Mouse (Mus musculus): ENCODE results near the gene Rps28. TPM values are rescaled to one million over a fixed set of nuclear protein-coding genes. Genes with fewer than 3 reads are reported as not detected.
A peak's percentile ranks its signal among the peaks of the same experiment; 100 is the strongest.

Rps28 gene
- polyA plus RNA-seq, 1 experiment from 2014 or later, result 1,053 TPM

DNA sequence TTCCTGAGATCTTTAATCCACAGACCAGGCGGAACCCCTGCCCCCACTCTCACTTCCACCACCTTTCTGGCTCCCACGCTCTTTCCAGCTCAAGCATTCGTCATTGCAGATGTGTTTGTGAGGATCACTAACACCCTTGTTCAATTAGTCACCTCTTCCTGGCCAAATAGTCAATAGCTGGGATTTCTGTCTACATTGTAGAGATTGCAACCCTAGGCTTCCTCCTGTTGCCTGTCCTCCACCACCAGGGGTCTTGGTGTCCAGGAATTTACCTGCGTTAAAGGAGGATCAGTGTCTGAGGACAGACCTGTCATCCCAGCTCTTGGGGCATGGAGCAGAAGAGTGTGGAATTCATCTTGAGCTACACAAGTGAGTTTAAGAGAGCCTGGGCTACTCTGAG is 42.3 kb downstream of the Rps28 start:
- Histone ChIP-seq H3K4me2 (peak overlapping the region; percentile 79), H3K9me3 (no peaks in the 10 kb centered on the region), H3K27me3 (no peaks in the 10 kb centered on the region), H3K4me3 (peak overlapping the region; percentile 52), H3K27ac (peak overlapping the region; percentile 92), H3K36me3 (peaks cover 7% of the 10 kb centered on the region), H3K4me1 (peaks cover 54% of the 10 kb centered on the region), H3K9ac (peak overlapping the region; percentile 29; the same call in 1 of the 2 replicates)
- WGBS, result 40% methylated on average over 4 of the region's 4 CpGs
- ATAC-seq (ENCODE audit: insufficient number of reproducible peaks, low FRiP score, low TSS enrichment, low read depth), result no peak

DNA sequence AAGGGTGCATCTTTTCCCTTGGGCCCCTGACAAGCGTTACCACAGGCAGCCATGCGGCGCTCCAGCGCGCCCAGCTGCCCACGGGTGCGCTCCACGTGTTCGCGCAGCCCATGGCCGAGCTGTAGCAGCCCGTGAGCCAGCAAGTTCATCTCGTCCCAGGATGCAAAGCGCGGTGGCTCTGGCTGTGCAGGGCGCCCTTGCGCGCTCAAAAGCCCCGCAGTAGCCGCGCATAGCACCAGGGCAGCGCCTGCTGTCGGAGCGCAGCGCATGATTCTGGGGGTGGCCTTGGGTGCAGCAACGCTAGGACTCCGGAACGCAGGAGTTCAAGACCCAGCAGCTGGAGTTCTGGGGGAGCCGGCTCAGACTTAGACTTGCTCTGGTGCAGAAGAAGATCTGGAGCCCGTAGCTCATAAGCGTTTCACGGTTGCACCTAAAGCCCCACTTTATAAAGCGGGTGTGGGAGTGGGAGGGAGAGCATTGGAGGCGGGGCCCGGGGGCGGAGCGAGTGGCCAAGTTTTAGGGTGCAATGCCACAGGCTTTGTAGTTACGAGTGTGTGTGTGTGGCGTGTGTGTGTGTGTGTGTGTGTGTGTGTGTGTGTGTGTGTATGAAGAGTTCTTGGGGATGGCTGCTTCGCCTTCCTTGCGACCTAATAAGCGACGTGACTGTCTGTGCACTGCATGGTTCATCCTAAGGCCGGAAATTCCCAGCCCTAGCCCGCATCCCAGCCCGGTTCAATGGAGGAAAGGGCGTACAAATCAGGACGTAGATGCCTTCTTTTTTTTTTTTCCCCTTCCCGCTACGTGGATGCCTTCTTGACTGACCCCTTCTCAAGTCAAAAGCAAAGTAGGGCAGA is 43.0 kb downstream of the Rps28 start, which contains the start of gene Angptl4:
Angptl4 (minus strand) TSS at position 707 of the 854 bp plus-strand sequence.
- Histone ChIP-seq H3K4me2 (peak within 1 kb of the TSS; percentile 79), H3K27me3 (no peaks in the 10 kb centered on the region), H3K4me1 (peaks cover 54% of the 10 kb centered on the region), H3K27ac (peak within 1 kb of the TSS; percentile 92), H3K9me3 (no peaks in the 10 kb centered on the region), H3K36me3 (peaks cover 14% of the 10 kb centered on the region), H3K4me3 (peak within 1 kb of the TSS; percentile 52), H3K9ac (peak within 1 kb of the TSS; percentile 29; the same call in 1 of the 2 replicates)
- 1% methylated on average over 50 of the region's 50 CpGs for WGBS
- peak; percentile 49 for ATAC-seq (ENCODE audit: insufficient number of reproducible peaks, low FRiP score, low TSS enrichment, low read depth)

DNA sequence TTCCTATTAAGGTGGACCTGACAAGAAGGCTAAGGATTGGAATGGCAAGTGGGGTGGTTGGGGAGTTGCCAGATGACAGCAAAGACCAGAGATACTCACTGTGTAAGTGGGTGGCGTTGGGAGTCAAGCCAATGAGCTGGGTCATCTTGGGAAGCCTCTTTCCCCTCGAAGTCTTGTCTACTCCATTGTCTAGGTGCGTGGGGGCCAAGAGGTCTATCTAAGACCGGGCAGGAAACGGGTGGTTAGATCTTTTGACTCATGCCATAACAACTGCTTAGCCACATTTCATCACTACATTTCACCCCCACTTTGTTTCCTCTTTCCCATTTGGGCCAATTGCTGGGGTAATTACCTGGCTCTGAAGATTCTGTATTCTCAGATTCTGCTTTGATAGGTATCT is 43.9 kb downstream of the Rps28 start:
- Histone ChIP-seq H3K4me1 (peaks cover 54% of the 10 kb centered on the region), H3K4me2 (peak overlapping the region; percentile 79), H3K36me3 (peaks cover 23% of the 10 kb centered on the region), H3K9me3 (no peaks in the 10 kb centered on the region), H3K27me3 (no peaks in the 10 kb centered on the region), H3K27ac (peak overlapping the region; percentile 92), H3K9ac (peak overlapping the region; percentile 29; the same call in 1 of the 2 replicates), H3K4me3 (peak overlapping the region; percentile 52)
- ATAC-seq (ENCODE audit: insufficient number of reproducible peaks, low FRiP score, low TSS enrichment, low read depth), result no peak
- WGBS, result 74% methylated on average over 5 of the region's 5 CpGs

DNA sequence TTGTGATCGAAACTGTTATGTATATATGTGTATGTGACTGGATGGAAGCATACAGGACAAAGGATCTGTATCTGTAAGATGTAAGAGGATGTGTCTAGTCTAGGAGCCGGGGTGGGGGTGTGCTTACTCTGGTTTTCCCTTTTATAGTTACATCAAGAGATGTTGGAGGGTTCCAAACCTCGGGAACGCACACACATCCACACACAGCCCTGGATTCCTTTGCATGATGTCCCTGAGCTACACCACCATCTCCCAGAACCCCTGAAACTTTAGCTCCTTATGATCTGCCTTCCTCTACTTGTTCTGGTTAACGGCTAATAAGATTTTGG is 44.4 kb downstream of the Rps28 start:
- Histone ChIP-seq H3K4me1 (peaks cover 54% of the 10 kb centered on the region), H3K36me3 (peaks cover 27% of the 10 kb centered on the region), H3K27me3 (no peaks in the 10 kb centered on the region), H3K9ac (no peak overlapping the region), H3K9me3 (no peaks in the 10 kb centered on the region), H3K4me2 (peak overlapping the region; percentile 79), H3K27ac (peak overlapping the region; percentile 92), H3K4me3 (peak overlapping the region; percentile 52)
- ATAC-seq (ENCODE audit: insufficient number of reproducible peaks, low FRiP score, low TSS enrichment, low read depth), result no peak
- 53% methylated on average over 5 of the region's 5 CpGs for WGBS

DNA sequence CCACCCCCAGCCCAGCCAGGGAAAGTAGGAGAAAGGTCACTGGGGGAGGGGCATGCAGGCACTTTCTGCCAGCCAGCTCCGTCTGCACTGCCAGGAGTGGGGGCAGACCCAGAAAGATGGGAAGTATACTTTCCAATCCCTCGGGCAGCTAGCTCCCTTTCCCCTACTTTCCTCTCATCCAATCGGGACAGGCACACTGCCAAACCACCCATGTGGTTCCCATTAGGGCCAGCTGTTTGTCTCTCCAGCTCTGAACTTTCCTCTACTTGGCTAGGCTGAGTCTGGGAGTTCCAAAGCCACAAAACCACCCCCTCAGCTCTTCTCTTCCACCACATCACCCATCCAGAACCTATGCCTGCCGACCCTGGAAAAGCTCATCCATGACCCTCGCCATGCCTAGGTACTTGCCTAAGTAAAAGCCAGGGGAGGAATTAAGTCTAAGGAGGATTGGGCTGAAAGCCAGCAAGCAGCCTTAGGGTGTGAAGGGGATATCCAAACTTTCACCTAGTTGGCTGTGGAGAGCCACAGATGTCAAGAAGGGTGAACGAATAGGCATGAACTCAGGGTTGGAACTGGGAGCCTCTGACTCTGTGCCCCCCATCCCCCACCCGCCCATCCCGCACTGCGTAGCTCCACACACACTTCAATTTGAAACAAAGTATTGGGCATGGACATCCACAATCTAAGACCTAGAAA is 44.9 kb downstream of the Rps28 start:
- 14% methylated on average over 9 of the region's 9 CpGs for WGBS

DNA sequence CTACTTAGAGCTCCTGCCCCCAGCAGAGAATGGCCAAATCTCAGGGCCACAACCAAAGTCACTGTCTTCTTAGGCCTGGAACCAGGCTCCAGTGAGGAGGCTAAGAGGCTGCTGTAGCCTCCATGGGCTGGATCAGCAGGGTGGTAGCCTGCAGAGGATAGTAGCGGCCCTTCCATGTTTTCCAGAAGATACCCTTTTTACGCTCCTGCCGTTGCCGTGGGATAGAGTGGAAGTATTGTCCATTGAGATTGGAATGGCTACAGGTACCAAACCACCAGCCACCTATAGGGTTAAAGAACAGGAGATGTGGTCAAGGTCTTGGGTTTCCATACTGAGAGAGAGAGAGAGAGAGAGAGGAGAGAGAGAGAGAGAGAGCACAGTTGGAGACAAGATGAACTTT is 49.1 kb downstream of the Rps28 start:
- H3K27ac ChIP-seq, result no peak overlapping the region
- peaks cover 23% of the 10 kb centered on the region for H3K4me1 ChIP-seq
- no peak overlapping the region for H3K4me3 ChIP-seq
- no peak overlapping the region for H3K4me2 ChIP-seq
- 95% methylated on average over 4 of the region's 4 CpGs for WGBS
- H3K9me3 ChIP-seq, result no peaks in the 10 kb centered on the region
- H3K27me3 ChIP-seq, result no peaks in the 10 kb centered on the region
- ATAC-seq (ENCODE audit: insufficient number of reproducible peaks, low FRiP score, low TSS enrichment, low read depth), result no peak
- peaks cover 33% of the 10 kb centered on the region for H3K36me3 ChIP-seq
- H3K9ac ChIP-seq, result no peak overlapping the region

More for the DNA sequence above, 44.9 kb downstream of the Rps28 start:
- peak overlapping the region; percentile 92 for H3K27ac ChIP-seq
- peak overlapping the region; percentile 52 for H3K4me3 ChIP-seq
- peaks cover 30% of the 10 kb centered on the region for H3K36me3 ChIP-seq
- peak overlapping the region; percentile 79 for H3K4me2 ChIP-seq
- peak; percentile 89 for ATAC-seq (ENCODE audit: insufficient number of reproducible peaks, low FRiP score, low TSS enrichment, low read depth)
- no peaks in the 10 kb centered on the region for H3K27me3 ChIP-seq
- H3K4me1 ChIP-seq, result peaks cover 54% of the 10 kb centered on the region
- H3K9me3 ChIP-seq, result no peaks in the 10 kb centered on the region
- no peak overlapping the region for H3K9ac ChIP-seq

DNA sequence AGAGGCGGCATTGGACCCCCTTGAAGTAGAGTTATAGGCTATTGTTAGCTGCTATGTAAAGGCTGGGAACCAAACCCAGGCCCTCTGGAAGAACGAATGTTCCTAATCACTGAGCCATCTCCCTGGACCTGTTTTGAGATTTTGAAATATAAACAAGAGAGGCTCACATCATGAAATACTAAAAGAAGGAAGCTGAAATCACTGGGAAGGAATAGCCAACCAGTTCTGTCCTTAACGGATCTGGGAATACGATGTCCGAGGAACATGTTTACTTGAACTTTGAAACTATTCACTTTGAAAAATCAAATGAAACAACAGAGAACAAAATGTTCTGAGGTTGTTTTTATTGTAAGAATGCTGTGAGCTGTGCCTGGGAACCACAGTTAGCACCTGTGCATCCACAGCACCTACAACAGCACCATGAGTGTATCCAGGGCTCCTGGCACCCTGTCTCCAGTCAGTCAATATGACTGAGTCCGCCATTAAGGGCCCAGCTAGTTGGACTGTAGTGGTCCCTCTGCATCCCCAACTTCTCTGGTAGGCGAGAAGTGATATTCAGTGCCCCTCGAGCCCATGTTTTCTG is 49.7 kb downstream of the Rps28 start:
- H3K4me2 ChIP-seq, result no peak overlapping the region
- ATAC-seq (ENCODE audit: insufficient number of reproducible peaks, low FRiP score, low TSS enrichment, low read depth), result no peak
- H3K9ac ChIP-seq, result no peak overlapping the region
- no peak overlapping the region for H3K27ac ChIP-seq
- 93% methylated on average over 8 of the region's 8 CpGs for WGBS
- H3K9me3 ChIP-seq, result no peaks in the 10 kb centered on the region
- peaks cover 17% of the 10 kb centered on the region for H3K4me1 ChIP-seq
- H3K36me3 ChIP-seq, result peaks cover 33% of the 10 kb centered on the region
- H3K27me3 ChIP-seq, result no peaks in the 10 kb centered on the region
- no peak overlapping the region for H3K4me3 ChIP-seq

DNA sequence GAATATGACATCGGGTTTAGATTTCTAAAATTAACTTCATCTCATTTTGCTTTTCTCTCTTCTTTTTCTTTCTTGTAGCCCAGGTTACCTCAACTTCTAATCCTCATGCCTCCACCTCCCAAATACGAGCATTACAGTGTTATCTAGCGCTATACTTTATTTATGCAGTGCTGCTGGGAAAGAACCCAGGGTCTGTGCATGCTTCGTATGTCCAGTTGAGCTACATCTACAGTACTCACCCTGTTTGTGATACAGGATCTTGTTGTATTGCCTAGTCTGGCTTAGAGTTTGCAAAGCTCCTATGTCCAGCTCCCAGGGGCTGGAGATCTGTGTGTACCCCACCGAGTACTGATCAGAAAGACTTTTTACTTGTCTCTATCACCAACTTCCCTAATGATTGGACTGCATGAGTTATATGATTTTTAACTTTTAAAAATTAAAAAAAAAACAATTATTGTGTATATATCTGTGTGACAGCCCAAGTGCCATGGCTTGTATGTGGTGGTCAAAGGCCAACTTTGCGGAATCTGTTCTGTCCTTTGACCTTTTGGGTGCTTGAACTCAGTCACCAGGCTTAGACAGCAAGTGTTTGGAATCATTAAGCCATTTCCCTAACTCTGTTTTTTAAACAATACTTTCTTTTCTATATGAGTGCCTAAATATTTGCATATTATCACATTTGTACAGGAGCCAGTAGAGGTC is 50.3 kb downstream of the Rps28 start:
- WGBS, result 87% methylated on average over 6 of the region's 6 CpGs
- no peak for ATAC-seq (ENCODE audit: insufficient number of reproducible peaks, low FRiP score, low TSS enrichment, low read depth)
- no peak overlapping the region for H3K4me2 ChIP-seq

DNA sequence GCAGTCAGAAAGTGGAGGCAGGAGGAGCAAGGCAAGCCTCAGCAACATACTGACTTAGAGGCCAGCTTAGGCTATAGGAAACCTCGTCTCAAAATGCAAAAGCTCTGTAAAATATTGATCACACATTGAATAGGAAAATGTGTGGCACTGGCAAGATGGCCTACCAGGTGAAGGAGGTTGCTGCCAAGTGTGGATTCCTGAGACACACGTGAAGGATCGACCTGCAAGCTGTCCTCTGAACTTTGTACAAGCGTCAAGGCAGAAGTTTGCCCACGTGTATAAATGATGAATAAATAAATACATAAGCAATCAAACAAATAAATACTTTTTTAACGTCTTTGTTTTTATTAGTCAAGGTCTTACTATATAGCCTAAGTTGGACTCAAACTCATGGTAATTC is 50.9 kb downstream of the Rps28 start:
- 78% methylated on average over 6 of the region's 6 CpGs for WGBS
- Histone ChIP-seq H3K36me3 (peaks cover 33% of the 10 kb centered on the region), H3K9me3 (no peaks in the 10 kb centered on the region), H3K4me3 (no peak overlapping the region), H3K4me1 (peaks cover 4% of the 10 kb centered on the region), H3K27ac (no peak overlapping the region), H3K9ac (no peak overlapping the region), H3K4me2 (no peak overlapping the region), H3K27me3 (no peaks in the 10 kb centered on the region)
- ATAC-seq (ENCODE audit: insufficient number of reproducible peaks, low FRiP score, low TSS enrichment, low read depth), result no peak

More for the DNA sequence above, 50.3 kb downstream of the Rps28 start:
- Histone ChIP-seq H3K9me3 (no peaks in the 10 kb centered on the region), H3K4me3 (no peak overlapping the region), H3K27me3 (no peaks in the 10 kb centered on the region), H3K27ac (no peak overlapping the region), H3K4me1 (peaks cover 10% of the 10 kb centered on the region), H3K9ac (no peak overlapping the region), H3K36me3 (peaks cover 33% of the 10 kb centered on the region)

DNA sequence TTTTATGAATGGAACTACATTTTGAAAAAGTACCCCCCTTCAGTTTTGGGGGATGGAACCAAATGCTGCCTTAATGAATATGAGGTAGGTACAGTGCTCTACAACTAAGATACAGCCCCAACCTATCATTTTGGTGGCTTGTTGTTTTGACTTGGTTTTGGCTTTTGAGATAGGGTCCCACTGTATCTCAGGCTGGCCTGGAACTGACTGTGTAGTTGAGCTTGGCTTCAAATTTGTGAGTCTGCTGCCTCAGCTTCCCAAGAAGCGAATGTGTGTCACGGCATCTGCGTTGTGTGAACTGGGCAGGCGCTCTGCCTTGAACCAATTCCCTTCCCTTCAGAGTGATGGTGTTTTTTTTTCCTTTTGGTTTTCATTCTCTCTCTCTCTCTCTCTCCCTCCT is 52.7 kb downstream of the Rps28 start:
- WGBS, result 88% methylated on average over 4 of the region's 4 CpGs
- Histone ChIP-seq H3K4me2 (no peak overlapping the region), H3K36me3 (peaks cover 22% of the 10 kb centered on the region), H3K27ac (no peak overlapping the region), H3K9ac (no peak overlapping the region), H3K4me3 (no peak overlapping the region), H3K9me3 (no peaks in the 10 kb centered on the region), H3K4me1 (no peaks in the 10 kb centered on the region), H3K27me3 (no peaks in the 10 kb centered on the region)
- no peak for ATAC-seq (ENCODE audit: insufficient number of reproducible peaks, low FRiP score, low TSS enrichment, low read depth)
